Mouse (Mus musculus) limb, embryonic 14.5 days (tissue): ENCODE results near the gene Mpped2. TPM values are rescaled to one million over a fixed set of nuclear protein-coding genes. Genes with fewer than 3 reads are reported as not detected.

Experiments
- ATAC-seq: fragments of 200-750 bp; cut with Nextera tagmentation; 2 replicates; pipeline ENCODE4 v1.8.0; 2017; ENCODE audit warnings: low read depth, moderate number of reproducible peaks, moderate TSS enrichment; ENCODE audit not compliant: low FRiP score
- DNase-seq: peaks from one replicate; pipeline ENCODE4 v3.0.0-alpha.2; 2015; ENCODE audit warnings: low spot score
- H3K27ac ChIP-seq: fragments of 300-500 bp; sonication (generic); replicated peaks from 2 replicates; pipeline ENCODE4 v1.5.1; 2014; ENCODE audit warnings: low read depth, mild to moderate bottlenecking, low read length, moderate library complexity, mixed read lengths
- H3K27me3 ChIP-seq: fragments of 300-500 bp; sonication (generic); 2 replicates; pipeline ENCODE4 v1.6.1; 2014; ENCODE audit warnings: low read length, mixed read lengths; ENCODE audit not compliant: control insufficient read depth, insufficient read depth
- H3K36me3 ChIP-seq: fragments of 300-500 bp; sonication (generic); 2 replicates; pipeline ENCODE4 v1.6.1; 2014; ENCODE audit warnings: mild to moderate bottlenecking, low read length, moderate library complexity, mixed read lengths; ENCODE audit not compliant: control insufficient read depth, insufficient read depth
- H3K4me1 ChIP-seq: fragments of 300-500 bp; sonication (generic); 2 replicates; pipeline ENCODE4 v1.6.1; 2014; ENCODE audit warnings: antibody characterized with exemption, low read length, mixed read lengths; ENCODE audit not compliant: control insufficient read depth, insufficient read depth
- H3K4me2 ChIP-seq: fragments of 300-500 bp; sonication (generic); replicated peaks from 2 replicates; pipeline ENCODE4 v1.6.1; 2014; ENCODE audit warnings: low read depth, mild to moderate bottlenecking, low read length, moderate library complexity; ENCODE audit not compliant: severe bottlenecking
- H3K4me3 ChIP-seq: fragments of 300-500 bp; sonication (generic); replicated peaks from 2 replicates; pipeline ENCODE4 v1.5.1; 2014; ENCODE audit warnings: low read length
- H3K9ac ChIP-seq: fragments of 300-500 bp; sonication (generic); 2 replicates; pipeline ENCODE4 v1.6.1; 2014; ENCODE audit warnings: mild to moderate bottlenecking, low read depth, low read length, moderate library complexity; ENCODE audit not compliant: severe bottlenecking
- H3K9me3 ChIP-seq: fragments of 300-500 bp; sonication (generic); 2 replicates; pipeline ENCODE4 v1.6.1; 2016; ENCODE audit warnings: low read length; ENCODE audit not compliant: control insufficient read depth
- POLR2A ChIP-seq: fragments of 200-500 bp; IDR thresholded peaks from 2 replicates; pipeline ENCODE4 v1.8.0; 2012; ENCODE audit warnings: inconsistent platforms, mild to moderate bottlenecking, moderate library complexity, borderline replicate concordance; ENCODE audit not compliant: insufficient read depth, insufficient read length; ENCODE audit errors: extremely low read depth
- WGBS: fragments of 180-500 bp; shearing (Covaris S2); extraction: QIAGEN DNeasy Blood & Tissue Kit; methylation state at CpG from one replicate; pipeline ENCODE4 v1.1.7; 2014; 5-methylcytosine and 5-hydroxymethylcytosine counted together
- polyA plus RNA-seq, 2 experiments: library from polyadenylated mRNA; depleted of rRNA in 1 of 2; stranded (reverse) in 1 of 2; unstranded in 1 of 2; fragments of >200 nt; fragmentation: Nextera tagmentation in 1 of 2; extraction: Ambion mirVana in 1 of 2; gene quantifications; 2 replicates each; pipeline versions ENCODE4 v1.2.1 to v1.2.3; 2012 to 2014

The Mpped2 gene
- polyA plus RNA-seq, 2 experiments: 37.8 to 79.5 TPM

DNA sequence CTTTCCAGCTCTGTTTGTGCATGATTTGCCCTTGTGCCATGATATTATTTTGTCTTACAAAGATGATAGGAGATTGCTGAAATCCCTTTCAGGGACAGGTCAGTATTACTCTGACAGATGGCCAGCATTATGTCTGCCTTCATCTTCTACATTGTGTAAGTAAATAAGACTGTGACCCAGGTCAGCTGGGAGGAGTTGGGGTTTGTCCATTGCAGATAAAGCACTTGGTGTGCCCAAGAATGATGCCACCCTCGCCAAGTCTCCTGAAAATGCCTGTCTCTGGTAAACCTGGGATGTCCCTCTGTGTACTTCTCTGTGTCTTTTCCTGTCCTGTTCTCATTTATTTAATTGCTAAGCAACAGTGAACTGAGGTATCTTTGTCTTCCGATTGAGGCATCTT is 177.8 kb downstream of the Mpped2 start:
- 92% methylated on average over 2 of the region's 2 CpGs for WGBS
- no peak overlapping the region for H3K4me3 ChIP-seq
- no peak for ATAC-seq

DNA sequence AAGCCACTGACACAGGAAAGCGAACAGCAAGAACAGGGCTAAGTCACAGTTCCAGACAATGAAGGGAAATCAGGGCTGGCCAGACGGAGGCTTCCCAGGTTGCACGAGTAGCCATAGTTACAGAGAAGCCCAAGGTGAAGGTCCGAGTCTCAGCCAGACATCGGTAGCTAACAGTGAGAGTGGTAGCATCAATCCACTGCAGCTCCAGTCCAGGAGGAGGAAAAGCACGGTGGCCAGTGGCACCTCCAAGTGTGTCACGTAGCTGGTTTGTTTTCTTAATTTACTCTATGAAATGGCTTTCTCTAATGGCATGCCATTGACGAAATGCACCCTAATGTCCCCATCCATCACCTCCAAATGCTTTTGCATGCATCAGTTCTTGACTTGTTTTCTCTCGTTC is 180.1 kb downstream of the Mpped2 start:
- no peaks in the 10 kb centered on the region for H3K9me3 ChIP-seq
- H3K4me3 ChIP-seq: no peak overlapping the region
- no peak overlapping the region for H3K9ac ChIP-seq
- peaks cover 11% of the 10 kb centered on the region; the same call in 1 of the 2 replicates for H3K36me3 ChIP-seq
- TF ChIP-seq POLR2A: no peak
- DNase-seq (no peak), ATAC-seq (no peak)
- no peaks in the 10 kb centered on the region for H3K27me3 ChIP-seq
- no peak overlapping the region for H3K27ac ChIP-seq
- WGBS: 85% methylated on average over 9 of the region's 9 CpGs
- H3K4me2 ChIP-seq: no peak overlapping the region
- H3K4me1 ChIP-seq: peaks cover 2% of the 10 kb centered on the region; the same call in 1 of the 2 replicates

More for the DNA sequence above, 177.8 kb downstream of the Mpped2 start:
- no peak for TF ChIP-seq POLR2A
- DNase-seq: no peak
- Histone ChIP-seq H3K4me1 (peaks cover 2% of the 10 kb centered on the region; the same call in 1 of the 2 replicates), H3K9me3 (no peaks in the 10 kb centered on the region), H3K9ac (no peak overlapping the region), H3K27me3 (no peaks in the 10 kb centered on the region), H3K27ac (no peak overlapping the region), H3K4me2 (no peak overlapping the region), H3K36me3 (peaks cover 11% of the 10 kb centered on the region; the same call in 1 of the 2 replicates)

DNA sequence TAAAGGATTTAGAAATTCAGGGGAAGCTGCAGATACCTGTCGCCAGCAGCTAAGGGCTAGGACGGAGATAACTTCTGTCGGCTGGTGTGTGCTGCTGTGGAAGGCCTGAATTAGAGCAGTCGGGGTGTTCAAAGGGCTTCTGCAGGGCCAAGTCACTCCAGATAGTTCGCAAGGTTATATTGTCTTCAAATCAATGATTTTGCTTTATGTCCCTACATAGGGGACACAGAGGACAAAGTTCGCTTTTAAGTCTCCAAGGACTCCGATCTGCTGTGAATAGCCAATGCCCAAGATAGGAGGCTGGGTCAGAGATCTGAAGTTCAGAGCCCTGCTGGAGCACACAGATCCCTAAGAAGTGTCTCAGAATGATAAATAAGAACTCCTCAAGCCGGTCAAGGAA is 190.3 kb downstream of the Mpped2 start:
- ATAC-seq (no peak), DNase-seq (no peak)
- Histone ChIP-seq H3K27me3 (no peaks in the 10 kb centered on the region), H3K9me3 (no peaks in the 10 kb centered on the region), H3K27ac (no peak overlapping the region), H3K4me2 (no peak overlapping the region), H3K9ac (no peak overlapping the region), H3K4me3 (no peak overlapping the region), H3K36me3 (no peaks in the 10 kb centered on the region), H3K4me1 (no peaks in the 10 kb centered on the region)
- TF ChIP-seq POLR2A: no peak
- WGBS: 66% methylated on average over 8 of the region's 8 CpGs

DNA sequence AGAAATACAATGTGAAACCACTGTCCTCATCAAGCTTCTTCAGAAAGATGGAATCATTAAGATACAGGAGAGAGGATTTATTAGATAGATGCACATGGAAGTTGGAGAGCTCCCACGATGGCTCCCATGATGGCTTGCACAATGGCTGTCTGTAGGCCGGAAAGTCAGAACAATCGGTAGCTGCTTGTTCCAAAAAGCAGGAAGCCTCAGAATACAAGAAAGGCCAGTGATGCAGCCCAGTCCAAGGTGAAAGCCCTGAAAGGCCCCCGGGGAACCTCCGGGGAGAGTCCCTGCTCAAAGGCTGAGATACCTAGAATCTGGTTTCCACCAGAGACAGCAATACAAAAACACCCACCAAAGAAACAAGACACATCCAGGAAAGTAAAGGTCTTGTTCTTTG is 195.1 kb downstream of the Mpped2 start:
- peaks cover 14% of the 10 kb centered on the region for H3K4me1 ChIP-seq
- WGBS: 92% methylated on average over 5 of the region's 5 CpGs
- DNase-seq (no peak), ATAC-seq (no peak)
- H3K9me3 ChIP-seq: no peaks in the 10 kb centered on the region
- no peaks in the 10 kb centered on the region for H3K36me3 ChIP-seq
- H3K4me2 ChIP-seq: no peak overlapping the region
- no peaks in the 10 kb centered on the region for H3K27me3 ChIP-seq
- TF ChIP-seq POLR2A: no peak
- no peak overlapping the region for H3K27ac ChIP-seq
- H3K9ac ChIP-seq: no peak overlapping the region
- no peak overlapping the region for H3K4me3 ChIP-seq

DNA sequence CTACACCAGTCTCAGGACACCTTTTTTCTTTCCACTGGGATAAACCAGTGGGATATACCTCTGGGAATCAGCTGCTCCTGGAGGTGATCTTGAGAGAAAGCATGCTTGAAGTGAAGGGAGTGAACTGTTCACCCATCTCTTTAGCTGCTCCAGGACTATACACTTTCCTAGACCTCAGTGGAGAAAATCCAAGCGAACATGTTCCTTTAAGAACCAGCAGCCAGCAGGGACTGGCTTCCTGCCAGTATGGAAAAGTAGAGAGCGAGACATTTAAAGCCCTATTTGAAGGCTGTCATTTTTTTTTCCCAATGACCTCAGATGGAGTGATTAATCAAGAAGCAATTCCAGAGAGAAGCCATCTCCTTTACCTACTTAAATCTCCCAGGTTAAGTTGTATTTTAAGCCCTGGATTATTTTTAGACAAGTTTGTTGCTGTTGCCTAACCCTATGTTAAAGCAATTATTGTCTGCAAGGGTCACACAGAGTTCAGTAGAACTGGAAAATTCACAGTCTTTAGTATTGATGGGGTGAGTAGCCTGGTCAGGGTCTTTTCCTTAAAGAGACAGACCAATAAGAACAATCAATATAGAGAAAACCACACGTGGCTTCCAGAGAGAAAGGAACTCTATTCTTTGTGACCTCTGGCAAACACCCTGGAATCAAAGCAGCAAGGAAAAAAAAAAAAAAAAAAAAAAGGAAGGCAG is 196.4 kb downstream of the Mpped2 start:
- H3K27me3 ChIP-seq: no peaks in the 10 kb centered on the region
- 0 out of 2 replicates have a peak overlapping the region, but pooled peaks have one; percentile 27 for H3K27ac ChIP-seq
- H3K4me1 ChIP-seq: peaks cover 14% of the 10 kb centered on the region
- H3K4me3 ChIP-seq: no peak overlapping the region
- ATAC-seq (peak; percentile 82), DNase-seq (peak; percentile 91)
- WGBS: 5% methylated on average over 3 of the region's 3 CpGs
- no peak overlapping the region for H3K9ac ChIP-seq
- no peaks in the 10 kb centered on the region for H3K36me3 ChIP-seq
- H3K9me3 ChIP-seq: no peaks in the 10 kb centered on the region
- H3K4me2 ChIP-seq: peak overlapping the region; percentile 27; the same call in 1 of the 2 replicates
- no peak for TF ChIP-seq POLR2A
